Mouse (Mus musculus): Measurements from ENCODE around the gene Hnrnpf.

Gene Hnrnpf

DNA sequence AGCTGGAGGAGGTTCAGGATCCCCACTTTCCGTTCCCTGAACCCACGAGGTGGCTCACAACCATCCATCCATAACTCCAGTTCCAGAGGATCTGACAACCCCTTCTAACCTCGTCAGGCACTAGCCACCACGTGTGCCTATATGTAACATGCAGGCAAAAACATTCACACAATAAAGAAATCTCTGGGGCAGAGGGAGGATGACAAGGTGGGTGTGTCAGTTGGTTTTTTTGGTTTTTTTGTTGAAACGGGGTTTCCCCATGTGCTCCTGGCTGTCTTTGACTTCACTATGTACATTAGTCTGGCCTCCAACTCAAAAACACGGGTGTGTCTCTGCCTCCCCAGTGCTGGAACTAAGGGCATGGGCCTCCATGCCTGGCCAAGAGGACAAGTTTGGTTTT, 9.9 kb upstream of the Hnrnpf start:
- intact Hi-C loops (cut with DNase I), result no loop called here

DNA sequence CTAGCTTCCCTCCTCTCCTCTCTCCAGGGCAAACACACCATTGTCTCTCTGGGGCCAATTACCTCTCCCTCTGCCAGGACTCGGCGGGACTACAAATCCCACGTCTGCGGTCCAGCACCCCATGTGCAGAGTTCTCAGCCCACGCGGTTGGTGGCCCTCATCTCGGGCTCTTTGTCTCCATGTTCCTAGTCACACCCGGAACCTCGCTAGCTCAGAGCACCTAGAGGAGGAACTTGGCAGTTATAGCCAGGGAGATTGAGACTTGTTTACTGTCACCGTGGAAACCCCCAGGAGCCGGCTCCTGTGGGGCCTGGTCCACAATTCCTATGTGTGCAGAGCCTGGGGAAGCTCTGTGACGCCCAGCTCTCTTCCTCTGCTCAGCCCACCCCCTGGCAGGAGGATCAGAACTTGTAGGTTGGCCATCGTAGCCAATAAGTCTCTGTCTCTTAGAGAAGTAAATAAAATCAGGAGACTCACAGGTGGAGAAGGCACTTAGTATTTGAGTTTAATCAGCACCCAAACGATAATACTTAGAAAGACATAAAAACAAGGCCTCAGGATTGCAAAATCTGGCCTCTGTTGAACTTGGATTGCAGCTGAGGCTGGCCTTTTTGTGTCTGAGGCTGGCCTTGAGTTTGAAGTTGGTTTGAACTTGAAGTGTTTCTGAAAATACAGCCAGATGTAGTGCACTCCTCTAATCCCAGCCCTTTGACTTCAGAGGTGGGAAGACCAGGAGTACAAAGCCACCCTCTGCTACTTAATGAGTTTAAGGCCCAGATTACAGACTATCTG, 8.6 kb upstream of the Hnrnpf start:
- intact Hi-C loops (cut with DNase I), result no loop called here

DNA sequence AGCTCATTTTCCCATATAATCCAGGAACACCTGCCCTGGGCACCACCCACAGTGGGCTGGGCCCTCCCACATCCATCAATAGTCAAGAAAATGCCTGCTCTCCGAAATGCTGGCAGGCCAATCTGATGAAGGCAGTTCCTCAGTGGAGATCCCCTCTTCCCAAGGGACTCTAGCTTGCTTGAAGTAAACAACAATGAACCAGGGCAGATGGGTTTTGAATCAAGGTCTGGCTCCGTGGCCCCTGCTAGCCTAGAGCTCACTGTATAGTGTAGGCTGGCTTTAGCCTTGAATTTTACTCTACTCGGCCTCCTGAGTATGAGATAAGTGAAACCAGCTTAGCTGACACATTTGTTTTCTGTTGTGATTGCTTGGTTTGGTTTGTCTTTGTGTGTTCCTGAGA, 7.7 kb upstream of the Hnrnpf start:
- intact Hi-C loops (cut with DNase I), result no loop called here

DNA sequence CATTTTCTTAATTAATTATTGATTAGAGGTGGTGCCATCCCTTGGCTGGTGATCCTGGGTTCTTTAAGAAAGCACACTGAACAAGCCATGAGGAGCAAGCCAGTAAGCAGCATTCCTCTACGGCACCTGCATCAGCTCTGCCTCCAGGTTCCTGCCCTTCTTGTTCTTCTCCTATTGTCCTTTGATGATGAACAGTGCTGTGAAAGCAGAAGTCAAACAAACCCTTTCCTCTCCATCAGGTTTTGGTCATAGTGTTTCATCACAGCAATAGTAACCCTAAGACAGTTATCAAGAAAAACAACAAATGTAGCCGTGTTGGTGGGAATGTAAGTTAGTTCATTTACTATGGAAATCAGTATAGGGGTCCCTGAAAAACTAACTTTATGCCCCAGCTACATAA, 6.7 kb upstream of the Hnrnpf start:
- intact Hi-C loops (cut with DNase I), result no loop called here

DNA sequence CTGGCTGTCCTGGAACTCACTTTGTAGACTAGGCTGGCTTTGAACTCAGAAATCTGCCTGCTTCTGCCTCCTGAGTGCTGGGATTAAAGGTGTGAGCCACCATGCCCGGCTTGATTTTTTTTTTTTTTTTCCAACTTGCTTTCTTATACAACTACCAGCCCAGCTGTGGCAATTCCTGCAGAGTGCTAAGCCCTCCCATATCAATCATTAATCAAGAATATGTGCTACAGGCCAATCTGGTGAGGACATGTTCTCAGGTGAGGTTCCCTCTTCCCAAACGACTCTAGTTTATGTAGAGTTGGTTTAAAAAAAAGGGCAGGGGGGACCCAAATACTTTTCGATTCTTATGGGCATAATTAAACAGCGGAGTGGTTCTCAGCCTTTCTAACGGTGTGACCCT, 2.3 kb upstream of the Hnrnpf start:
- intact Hi-C loops (cut with DNase I), result no loop called here

DNA sequence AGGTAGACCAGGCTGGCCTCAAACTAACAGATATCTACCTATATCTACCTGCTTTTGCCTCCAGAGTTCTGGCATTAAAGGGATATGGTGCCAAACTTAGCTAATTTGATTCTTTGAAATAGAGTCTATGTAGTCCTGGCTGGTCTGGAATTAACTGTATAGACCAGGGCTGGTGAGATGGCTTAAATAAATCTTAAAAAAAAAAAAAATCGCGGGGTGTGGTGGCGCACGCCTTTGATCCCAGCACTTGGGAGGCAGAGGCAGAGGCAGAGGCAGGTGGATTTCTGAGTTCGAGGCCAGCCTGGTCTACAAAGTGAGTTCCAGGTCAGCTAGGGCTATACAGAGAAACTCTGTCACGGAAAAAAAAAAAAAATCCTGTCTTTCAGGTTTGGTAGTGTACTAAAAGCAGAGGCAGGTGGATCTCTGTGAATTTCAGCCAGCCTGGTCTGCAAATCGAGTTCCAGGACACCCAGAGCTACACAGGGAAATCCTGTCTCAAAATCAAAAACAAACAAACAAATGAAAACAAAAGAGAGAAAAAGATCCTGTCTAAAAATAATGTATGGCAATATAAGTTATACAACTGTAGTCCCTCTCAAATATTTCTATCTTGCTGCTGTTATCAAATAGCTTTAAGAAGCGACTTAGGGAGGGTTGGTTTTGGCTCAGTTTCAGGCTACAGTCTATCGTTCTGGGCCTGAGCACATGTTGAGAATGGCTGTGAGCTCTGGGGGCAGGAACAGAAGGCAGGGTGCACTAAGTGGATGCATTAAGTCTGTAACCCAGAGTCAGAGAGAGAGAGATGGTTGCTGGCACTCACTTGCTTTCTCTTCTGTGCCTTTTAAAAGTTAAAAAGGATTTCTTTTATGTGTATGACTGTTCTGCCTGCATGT, 1.6 kb downstream of the Hnrnpf start:
- intact Hi-C loops (cut with DNase I), result no loop called here

DNA sequence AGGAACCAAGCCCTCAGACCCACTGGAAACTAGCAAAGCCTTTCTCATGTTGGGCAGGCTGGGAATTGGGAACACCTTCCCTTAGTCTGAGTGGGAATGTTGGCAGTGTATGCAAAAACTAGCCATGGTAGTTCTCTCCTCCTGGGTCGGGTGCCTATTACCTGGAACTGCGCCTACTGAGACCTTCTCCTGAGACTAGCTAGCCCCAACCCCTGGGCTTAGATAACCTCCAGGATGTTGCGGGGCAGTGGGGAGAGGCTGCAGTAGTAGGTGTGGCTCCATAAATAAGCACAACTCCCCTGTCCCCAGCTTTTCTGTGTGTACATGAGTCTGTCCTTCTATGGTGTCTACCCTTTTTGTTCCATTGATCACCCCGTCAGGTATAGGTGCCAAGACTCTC, 2.4 kb downstream of the Hnrnpf start:
- intact Hi-C loops (cut with DNase I), result no loop called here

DNA sequence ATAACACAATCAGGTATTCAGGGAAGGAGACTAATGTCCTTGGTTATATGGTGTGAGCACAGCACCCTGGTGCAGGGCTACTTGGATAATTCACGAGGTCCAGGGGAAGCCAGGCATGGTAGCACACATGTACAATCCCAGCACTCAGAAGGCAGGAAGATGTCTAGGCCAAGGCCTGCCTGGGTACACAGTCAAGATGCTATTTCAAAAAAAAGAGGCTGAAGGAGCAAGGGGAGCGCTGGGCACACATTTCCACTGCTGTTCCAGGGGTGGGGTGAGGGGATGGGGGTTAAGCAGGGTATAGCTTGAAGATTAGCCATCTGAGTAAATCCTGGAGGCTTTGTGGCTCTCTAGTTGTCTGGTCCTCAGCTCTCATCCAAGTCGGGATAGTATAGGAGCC, 3.7 kb downstream of the Hnrnpf start:
- intact Hi-C loops (cut with DNase I), result no loop called here

DNA sequence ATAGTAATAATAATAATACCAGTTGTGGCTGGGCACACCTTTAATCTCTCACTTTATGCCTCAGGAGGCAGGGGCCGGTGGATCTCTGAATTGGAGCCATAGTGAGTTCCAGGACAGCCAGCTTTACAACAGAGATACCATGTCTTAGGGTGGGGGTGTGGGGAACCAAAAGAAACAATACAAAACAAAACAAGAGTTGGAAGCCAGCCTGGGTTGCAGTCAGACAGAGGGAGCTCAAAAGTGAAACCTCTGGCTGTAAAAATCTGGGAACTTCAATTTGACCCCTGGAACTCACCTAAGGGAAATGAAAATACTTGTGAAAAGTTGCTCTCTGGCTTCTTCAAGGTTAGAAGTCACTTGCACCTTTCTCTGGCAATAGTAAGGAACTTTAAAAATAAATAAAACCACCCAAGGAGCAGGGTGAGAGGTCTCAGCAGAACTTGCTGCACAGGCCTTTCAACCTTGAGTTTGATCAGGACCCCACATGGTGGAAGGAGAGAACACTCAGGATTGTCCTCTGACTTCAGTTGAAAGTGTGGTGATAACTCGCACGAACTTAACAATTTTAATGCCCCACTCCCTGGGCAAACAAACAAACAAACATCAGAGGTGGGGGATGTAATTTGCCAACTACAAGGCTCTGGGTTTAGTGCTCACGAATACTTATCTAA, 5.3 kb downstream of the Hnrnpf start:
- intact Hi-C loops (cut with DNase I), result no loop called here

DNA sequence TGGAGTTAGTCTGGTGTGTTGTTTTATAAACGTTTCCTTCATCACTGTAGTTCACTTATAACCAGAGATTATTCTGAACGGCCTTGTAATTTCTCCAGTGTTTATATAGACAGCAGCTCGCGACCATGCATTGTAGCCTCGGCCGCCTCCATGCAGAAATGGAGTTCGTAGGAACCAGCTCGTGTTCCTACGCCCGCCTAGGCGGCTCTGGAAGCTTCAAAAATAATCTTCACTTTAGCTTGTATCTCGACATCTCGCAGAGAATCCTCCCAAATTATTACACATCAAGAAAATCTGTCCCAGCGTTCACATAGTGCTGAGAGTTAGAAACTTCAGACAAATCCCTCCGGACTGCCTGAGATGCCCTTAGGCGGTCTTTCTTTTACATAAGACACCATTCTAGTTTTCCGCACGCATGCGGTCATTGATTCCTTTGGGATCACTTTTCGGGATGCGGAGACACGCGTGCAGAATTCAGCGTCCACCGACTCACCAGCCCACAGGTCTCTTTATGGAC, 5.9 kb downstream of the Hnrnpf start:
- intact Hi-C loops (cut with DNase I), result no loop called here

DNA sequence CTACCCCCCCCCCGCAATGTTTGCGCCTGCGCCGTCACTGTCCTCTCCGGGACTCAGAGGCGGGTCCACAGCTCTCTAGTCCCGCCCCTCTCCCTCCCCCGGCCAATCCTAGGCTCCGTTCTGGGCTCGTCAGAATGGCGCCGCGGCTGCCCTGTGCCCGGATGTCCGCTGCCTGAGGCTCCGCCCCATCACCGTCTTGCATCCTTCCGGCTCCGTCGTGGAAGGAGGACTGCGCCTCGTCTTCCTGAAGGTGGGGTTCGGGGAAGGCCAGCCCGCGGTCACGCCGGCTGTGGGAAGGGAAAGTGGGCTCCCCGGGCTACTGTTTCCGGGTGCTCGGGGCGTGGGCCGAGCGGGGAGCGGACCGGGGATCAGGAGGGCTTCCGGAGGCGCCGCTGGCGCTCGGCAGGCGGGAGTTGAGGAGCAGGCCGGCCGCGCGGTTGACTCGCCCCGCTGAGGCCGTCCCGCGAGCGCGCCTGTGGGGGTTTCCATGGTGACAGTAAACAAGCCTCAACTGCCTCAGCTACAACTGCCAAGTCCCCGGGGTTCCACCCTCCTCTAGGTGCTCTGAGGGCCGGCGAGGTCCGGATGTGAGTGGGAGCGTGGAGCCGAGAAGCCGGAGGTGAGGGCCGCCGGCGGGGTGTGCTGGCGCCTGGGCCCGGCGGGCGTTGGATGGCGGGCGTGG, 6.6 kb downstream of the Hnrnpf start:
- intact Hi-C loops (cut with DNase I), result no loop called here

DNA sequence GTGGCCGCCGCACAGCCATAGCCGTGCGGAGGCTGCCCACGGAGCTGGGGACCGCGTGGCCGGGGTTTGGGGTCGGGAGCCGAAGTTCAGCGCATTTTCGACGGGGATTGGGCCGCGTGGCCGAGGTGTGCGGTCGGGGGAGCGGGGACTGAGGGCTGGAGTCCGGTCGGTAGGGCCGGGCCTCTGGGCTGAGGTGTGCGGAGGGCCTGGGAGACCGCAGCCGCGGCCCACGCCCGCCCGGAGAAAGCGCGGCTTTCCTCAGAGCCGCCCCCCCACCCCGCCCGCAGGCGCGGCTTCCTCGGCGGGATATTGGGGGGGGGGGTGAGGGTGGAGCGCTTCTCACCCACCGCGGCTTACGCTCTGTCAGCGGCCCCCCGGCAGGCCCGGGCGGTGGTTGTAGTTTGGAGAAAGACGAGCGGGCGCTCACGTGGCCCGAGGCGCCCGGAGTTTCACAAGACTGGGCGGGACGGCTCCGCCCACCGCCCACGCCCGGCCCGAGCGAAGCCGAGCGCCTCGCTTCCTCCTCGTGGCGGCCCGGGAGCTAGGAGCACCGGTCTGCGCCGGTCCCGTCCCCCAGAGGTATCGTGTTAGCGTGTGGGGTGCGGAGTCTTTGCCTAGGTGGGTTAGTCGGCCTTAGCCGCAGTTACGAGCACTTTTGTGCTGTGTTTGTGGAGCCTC, 7.3 kb downstream of the Hnrnpf start:
- intact Hi-C loops (cut with DNase I), result no loop called here

DNA sequence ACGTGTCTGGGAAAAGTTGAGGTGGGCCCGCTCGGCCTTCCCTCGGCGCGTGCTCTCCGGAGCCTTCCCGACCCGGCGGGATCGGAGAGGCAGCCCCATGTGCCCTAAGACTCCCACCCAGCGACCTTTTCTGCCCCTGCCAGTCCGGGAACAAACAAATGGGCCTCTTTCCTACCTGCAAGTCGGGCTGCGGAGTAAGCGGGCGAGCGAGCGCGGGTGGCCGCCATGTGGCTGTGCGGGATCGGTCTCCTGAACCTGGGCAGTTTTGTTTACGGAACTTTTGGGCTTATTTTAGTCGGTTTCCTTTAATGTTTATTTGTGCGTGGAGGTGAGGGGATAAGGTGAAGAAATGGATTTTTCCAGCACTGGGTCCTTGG, 7.8 kb downstream of the Hnrnpf start:
- intact Hi-C loops (cut with DNase I), result no loop called here

DNA sequence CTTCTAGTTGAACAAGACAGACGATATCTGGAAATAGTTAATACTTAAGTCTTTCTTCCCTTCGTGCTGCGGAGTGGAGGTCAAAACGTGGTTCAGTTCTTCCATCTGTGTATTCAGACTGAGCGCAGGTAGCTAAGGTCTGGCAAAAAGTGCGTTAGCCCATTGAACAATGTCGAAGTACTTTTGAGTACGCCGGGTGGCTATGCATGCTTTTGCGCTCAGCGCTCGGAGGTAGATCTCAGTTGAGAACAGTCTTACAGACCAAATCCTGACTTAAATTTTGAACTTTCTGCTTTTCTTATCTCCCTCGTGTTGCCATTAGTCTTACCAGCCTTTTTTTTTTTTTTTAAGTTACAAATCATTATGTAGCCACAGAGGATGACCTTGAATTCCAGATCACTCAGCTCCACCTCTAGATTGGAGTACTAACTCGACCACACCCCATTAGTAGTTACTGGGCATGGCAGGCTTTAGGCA, 8.3 kb downstream of the Hnrnpf start:
- intact Hi-C loops (cut with DNase I), result no loop called here

DNA sequence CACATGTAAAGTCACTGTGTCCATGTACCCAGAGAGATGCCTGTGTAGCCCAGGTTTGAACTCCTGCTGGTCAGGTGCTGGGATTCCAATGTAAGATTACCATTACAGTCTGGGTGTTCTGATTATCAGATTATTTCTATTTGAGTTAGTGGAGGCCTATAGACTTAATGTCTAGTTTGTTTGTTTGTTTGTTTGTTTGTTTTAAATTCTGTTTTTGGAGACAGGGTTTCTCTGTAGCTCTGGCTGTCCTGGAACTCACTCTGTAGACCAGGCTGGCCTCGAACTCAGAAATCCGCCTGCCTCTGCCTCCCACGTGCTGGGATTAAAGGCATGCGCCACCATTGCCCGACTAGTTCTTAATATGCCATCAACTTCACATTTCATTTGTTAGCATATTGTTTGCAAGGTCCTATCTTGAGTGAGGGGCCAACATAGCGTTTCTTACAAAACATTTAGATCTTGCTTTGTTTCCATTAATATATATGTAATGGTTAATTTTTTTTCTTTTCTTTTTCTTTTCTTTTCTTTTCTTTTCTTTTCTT, 10.1 kb downstream of the Hnrnpf start:
- intact Hi-C loops (cut with DNase I), result no loop called here

DNA sequence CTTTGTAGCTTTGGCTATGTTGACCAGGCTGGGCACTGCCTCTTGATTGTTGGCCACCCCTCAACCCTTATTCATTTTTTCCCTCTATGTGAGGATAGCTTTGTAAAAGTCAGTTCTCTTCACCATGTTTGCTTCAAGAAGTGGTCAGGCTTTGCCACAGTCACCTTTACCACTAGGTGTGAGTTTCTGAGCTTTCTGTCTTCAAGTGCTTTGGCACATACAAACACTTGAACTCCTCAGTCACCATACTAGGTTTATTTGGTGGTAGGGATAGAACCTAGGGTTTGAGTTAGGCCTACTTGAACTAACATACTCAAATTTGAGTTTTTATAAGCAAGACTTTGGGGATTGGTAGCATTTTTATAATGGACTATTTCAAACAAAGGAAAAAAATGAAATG, 14.4 kb downstream of the Hnrnpf start:
- intact Hi-C loops (cut with DNase I), result no loop called here

DNA sequence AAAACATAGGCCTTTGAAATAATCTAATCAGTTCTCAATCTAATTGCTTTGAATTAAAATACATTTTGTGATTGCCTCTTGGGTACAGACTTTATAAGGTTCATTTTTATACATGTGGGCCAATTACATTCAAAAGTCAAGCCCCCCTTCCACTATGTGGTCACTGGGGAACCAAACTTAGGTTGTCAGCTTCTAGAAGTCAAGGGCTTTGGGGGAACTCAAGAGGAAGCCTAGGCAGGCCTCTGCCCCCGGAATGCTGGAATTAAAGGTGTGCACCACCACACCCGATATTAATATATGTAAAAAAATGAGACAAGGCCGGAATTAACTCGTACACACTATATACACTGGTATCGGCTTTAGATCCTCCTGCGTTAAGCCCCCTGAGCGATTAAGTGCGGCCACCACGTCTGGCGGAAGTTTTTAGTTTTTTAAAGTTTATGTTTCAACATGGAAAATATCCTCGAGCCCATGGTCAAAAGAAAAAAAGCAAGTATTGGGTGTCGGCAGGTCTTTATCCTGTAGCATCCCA, 16.1 kb downstream of the Hnrnpf start:
- intact Hi-C loops (cut with DNase I), result loop anchor here (2.0 kb wide), 1 partner anchor 37 kb away; no protein-coding TSS in a partner anchor

DNA sequence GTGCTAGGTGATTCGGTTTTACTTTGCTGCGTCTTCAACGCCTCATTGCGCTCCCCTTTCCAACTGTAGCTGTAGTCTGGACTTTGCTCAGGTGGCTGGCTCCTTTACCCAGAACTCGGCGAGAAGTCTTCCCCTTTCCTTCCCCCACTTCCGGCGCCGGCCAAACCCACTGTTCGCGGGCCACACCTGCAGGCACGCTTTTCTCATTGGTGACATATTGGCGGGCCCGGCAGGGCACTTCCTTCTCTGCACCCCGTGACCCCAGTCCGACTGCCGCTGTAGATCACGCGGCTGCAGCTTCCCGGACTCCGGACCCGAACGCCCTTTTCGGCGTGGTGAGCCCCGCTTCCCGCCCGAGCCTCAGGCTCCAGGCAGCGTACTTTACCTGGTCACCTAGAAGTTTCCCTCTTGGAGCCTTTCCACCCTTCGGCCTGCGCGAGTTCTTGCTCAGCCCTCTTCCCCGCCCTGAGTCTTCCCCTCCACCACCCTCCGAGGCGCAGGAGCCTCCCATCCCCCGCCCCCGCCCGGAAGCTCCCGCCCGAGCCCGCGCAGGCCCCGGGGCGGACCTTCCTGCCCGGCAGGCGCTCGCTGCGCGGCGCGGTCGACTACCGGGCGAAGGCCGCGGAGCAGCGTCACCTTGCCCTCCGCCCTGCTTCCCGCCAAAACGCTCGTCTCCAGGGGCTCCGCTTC, 16.8 kb downstream of the Hnrnpf start:
- intact Hi-C loops (cut with DNase I), result loop anchor here (2.0 kb wide), 1 partner anchor 38 kb away; no protein-coding TSS in a partner anchor

DNA sequence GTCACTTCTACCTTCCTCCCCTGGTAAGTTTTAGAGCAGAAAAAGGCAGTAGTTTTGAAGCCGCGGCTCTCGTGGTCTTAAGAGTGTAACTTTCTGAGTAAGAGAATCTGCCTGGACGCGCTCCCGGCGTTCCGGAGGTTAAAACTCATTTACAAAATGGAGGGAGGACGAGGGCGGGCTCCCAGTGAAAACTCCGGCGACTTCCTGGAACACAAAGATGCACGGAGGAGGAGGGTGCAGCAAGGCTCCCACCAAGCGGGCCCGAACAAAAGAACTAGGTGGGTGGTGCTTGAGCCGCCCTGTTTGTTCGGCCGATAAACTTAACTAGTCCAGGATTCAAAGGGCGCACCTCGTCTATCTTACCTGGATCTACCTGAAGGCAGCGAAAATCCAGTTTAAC, 17.5 kb downstream of the Hnrnpf start:
- intact Hi-C loops (cut with DNase I), result loop anchor here (2.0 kb wide), 1 partner anchor 39 kb away; no protein-coding TSS in a partner anchor

All from adrenal gland (tissue).